8 mouse cellular contexts compared by ENCODE assay signal in genomic region chr1:57996133-57996615, GRCm38 (mm10). TPM values are rescaled to one million over a fixed set of nuclear protein-coding genes. Genes with fewer than 3 reads are reported as not detected.
DNase-seq lines count a peak whose midpoint lies in the region; ATAC-seq and TF ChIP-seq lines count a peak whose summit lies in the region.

No protein-coding gene starts in this region.

- ATAC-seq in hindbrain, postnatal 0 days = no peak
- ATAC-seq in midbrain, embryonic 14.5 days (ENCODE audit: low FRiP score, low TSS enrichment) = no peak; the same call in 1 of the 2 replicates

- no peak for DNase-seq in lung, adult 2 months
- DNase-seq in lung, postnatal 10 days = no peak
- no peak for DNase-seq in hindbrain, postnatal 0 days (ENCODE audit: low spot score)
- DNase-seq in midbrain, embryonic 14.5 days = no peak
- DNase-seq in left cerebral cortex, postnatal 14 days (ENCODE audit: low spot score in 2 of 2) = no peak
- no peak for DNase-seq in Muller cell, postnatal 12 days (ENCODE audit: inconsistent ontology term)
- no peak for DNase-seq in embryo, embryonic 9.5 days (ENCODE audit: extremely low spot score)

- H3K27me3 ChIP-seq in hindbrain, postnatal 0 days (ENCODE audit: insufficient read depth, low read length) = no peaks in the 10 kb centered on the region
- H3K27me3 ChIP-seq in midbrain, embryonic 14.5 days (ENCODE audit: control insufficient read depth, insufficient read depth, low read length) = no peaks in the 10 kb centered on the region

- TF ChIP-seq CTCF in lung, adult 2 months (IDR thresholded peaks at IDR 0.05; ENCODE audit: insufficient read depth, low read length) = no peak
- no peak for TF ChIP-seq CTCF in cortical plate, adult 2 months (IDR thresholded peaks at IDR 0.05; ENCODE audit: extremely low read depth, insufficient read depth, low read length)
- no peak for TF ChIP-seq CTCF in hindbrain, postnatal 0 days (IDR thresholded peaks at IDR 0.05; ENCODE audit: low read depth)

- intact Hi-C loops in left cerebral cortex, postnatal 14 days (cut with DNase I) = no loop called here

- TF ChIP-seq POLR2A in lung, adult 2 months (IDR thresholded peaks at IDR 0.05; ENCODE audit: borderline replicate concordance, extremely low read depth, low read depth, low read length) = no peak
- no peak for TF ChIP-seq POLR2A in cortical plate, adult 2 months (IDR thresholded peaks at IDR 0.05; ENCODE audit: extremely low read depth, insufficient read depth, low read length)

- H3K27ac ChIP-seq in cortical plate, adult 2 months (ENCODE audit: insufficient read depth, low read length) = no peak overlapping the region
- peak overlapping the region; percentile 93; the same call in 1 of the 2 replicates for H3K27ac ChIP-seq in hindbrain, postnatal 0 days
- H3K27ac ChIP-seq in midbrain, embryonic 14.5 days (replicated peaks; ENCODE audit: low read depth, low read length) = no peak overlapping the region

- H3K4me3 ChIP-seq in lung, adult 2 months (replicated peaks; ENCODE audit: extremely low read depth, low read depth, low read length) = peak overlapping the region; percentile 82
- H3K4me3 ChIP-seq in cortical plate, adult 2 months (ENCODE audit: insufficient read depth, low read length) = peak overlapping the region; percentile 41
- peak overlapping the region; percentile 83 for H3K4me3 ChIP-seq in hindbrain, postnatal 0 days (ENCODE audit: low read length)
- H3K4me3 ChIP-seq in midbrain, embryonic 14.5 days (replicated peaks; ENCODE audit: low read depth, low read length) = peak overlapping the region; percentile 80

- no peaks in the 10 kb centered on the region for H3K36me3 ChIP-seq in hindbrain, postnatal 0 days (ENCODE audit: insufficient read depth, low read length)
- H3K36me3 ChIP-seq in midbrain, embryonic 14.5 days (ENCODE audit: control insufficient read depth, insufficient read depth, low read length) = 0 out of 2 replicates have a peak, but pooled peaks cover 3% of the 10 kb centered on the region

- H3K4me2 ChIP-seq in hindbrain, postnatal 0 days (ENCODE audit: low read depth, low read length) = peak overlapping the region; percentile 92
- H3K4me2 ChIP-seq in midbrain, embryonic 14.5 days (ENCODE audit: low read length) = peak overlapping the region; percentile 94

- H3K4me1 ChIP-seq in lung, adult 2 months (ENCODE audit: control insufficient read depth, insufficient read depth, low read length) = no peaks in the 10 kb centered on the region; the same call in 1 of the 2 replicates
- no peaks in the 10 kb centered on the region; the same call in 1 of the 2 replicates for H3K4me1 ChIP-seq in cortical plate, adult 2 months (ENCODE audit: control insufficient read depth, insufficient read depth, low read length)
- no peaks in the 10 kb centered on the region for H3K4me1 ChIP-seq in hindbrain, postnatal 0 days (ENCODE audit: insufficient read depth, low read length)
- peaks cover 11% of the 10 kb centered on the region for H3K4me1 ChIP-seq in midbrain, embryonic 14.5 days (ENCODE audit: control insufficient read depth, insufficient read depth, low read length)

- H3K9ac ChIP-seq in hindbrain, postnatal 0 days (replicated peaks; ENCODE audit: low read length) = peak overlapping the region; percentile 50
- H3K9ac ChIP-seq in midbrain, embryonic 14.5 days (replicated peaks; ENCODE audit: low read length) = peak overlapping the region; percentile 65

- WGBS in lung, adult 2 months = under 1% methylated on average over 29 of the region's 29 CpGs
- WGBS in hindbrain, postnatal 0 days = under 1% methylated on average over 29 of the region's 29 CpGs
- under 1% methylated on average over 29 of the region's 29 CpGs for WGBS in midbrain, embryonic 14.5 days

- H3K9me3 ChIP-seq in hindbrain, postnatal 0 days (ENCODE audit: low read length) = no peaks in the 10 kb centered on the region
- H3K9me3 ChIP-seq in midbrain, embryonic 14.5 days (ENCODE audit: control insufficient read depth, low read length) = no peaks in the 10 kb centered on the region

RNA-seq across cellular contexts. Expression of gene Sgo2a, which starts 0.4 kb away (rescaled TPM):
- 0.10 and 0.39 TPM in 2 replicates for polyA plus RNA-seq in lung, adult 2 months (2012; rRNA removed)
- 0.63 and 0.74 TPM in 2 replicates for polyA plus RNA-seq in cortical plate, adult 2 months (2012; rRNA removed)
- total RNA-seq in hindbrain, postnatal 0 days (2014; rRNA removed) = 3.5 TPM in 2 replicates
- polyA plus RNA-seq in hindbrain, postnatal 0 days (2015; fragmentation: Nextera tagmentation; extraction: Ambion mirVana) = 2.8 and 4.0 TPM in 2 replicates
- polyA plus RNA-seq in midbrain, embryonic 14.5 days (2014; fragmentation: Nextera tagmentation; extraction: Ambion mirVana) = 2.8 and 5.2 TPM in 2 replicates
- total RNA-seq in left cerebral cortex, postnatal 14 days (2021) = under 1 TPM; 0.46 to 0.78 TPM

RNA-seq across cellular contexts. Expression of gene Kctd18, which starts 22.6 kb away (rescaled TPM):
- polyA plus RNA-seq in lung, adult 2 months (2012; rRNA removed) = 6.3 and 9.7 TPM in 2 replicates
- 21.4 and 23.6 TPM in 2 replicates for polyA plus RNA-seq in cortical plate, adult 2 months (2012; rRNA removed)
- total RNA-seq in hindbrain, postnatal 0 days (2014; rRNA removed) = 26.0 and 27.7 TPM in 2 replicates
- 25.9 and 27.2 TPM in 2 replicates for polyA plus RNA-seq in hindbrain, postnatal 0 days (2015; fragmentation: Nextera tagmentation; extraction: Ambion mirVana)
- 26.5 and 29.5 TPM in 2 replicates for polyA plus RNA-seq in midbrain, embryonic 14.5 days (2014; fragmentation: Nextera tagmentation; extraction: Ambion mirVana)
- total RNA-seq in left cerebral cortex, postnatal 14 days (2021) = 10 to 100 TPM; 14.8 to 17.1 TPM

RNA-seq across cellular contexts. Expression of gene Aox1, which starts 33.6 kb away (rescaled TPM):
- 9.5 and 18.0 TPM in 2 replicates for polyA plus RNA-seq in lung, adult 2 months (2012; rRNA removed)
- 4.9 and 5.1 TPM in 2 replicates for polyA plus RNA-seq in cortical plate, adult 2 months (2012; rRNA removed)
- total RNA-seq in hindbrain, postnatal 0 days (2014; rRNA removed) = 0.65 and 0.89 TPM in 2 replicates
- 0.41 and 0.52 TPM in 2 replicates for polyA plus RNA-seq in hindbrain, postnatal 0 days (2015; fragmentation: Nextera tagmentation; extraction: Ambion mirVana)
- 0.14 TPM in 1 of 2 replicates, not detected in the other for polyA plus RNA-seq in midbrain, embryonic 14.5 days (2014; fragmentation: Nextera tagmentation; extraction: Ambion mirVana)
- 1 to 10 TPM; 1.6 to 1.7 TPM for total RNA-seq in left cerebral cortex, postnatal 14 days (2021)
